Mouse (Mus musculus): ENCODE data around the gene Acsm3.
A peak's percentile ranks its signal among the peaks of the same experiment; 100 is the strongest.
"Not testable (repeated sequence)": the region's sequence is repeated elsewhere in the genome, so short reads cannot be mapped to it uniquely, and the experiment has no call there.

The Acsm3 gene

DNA sequence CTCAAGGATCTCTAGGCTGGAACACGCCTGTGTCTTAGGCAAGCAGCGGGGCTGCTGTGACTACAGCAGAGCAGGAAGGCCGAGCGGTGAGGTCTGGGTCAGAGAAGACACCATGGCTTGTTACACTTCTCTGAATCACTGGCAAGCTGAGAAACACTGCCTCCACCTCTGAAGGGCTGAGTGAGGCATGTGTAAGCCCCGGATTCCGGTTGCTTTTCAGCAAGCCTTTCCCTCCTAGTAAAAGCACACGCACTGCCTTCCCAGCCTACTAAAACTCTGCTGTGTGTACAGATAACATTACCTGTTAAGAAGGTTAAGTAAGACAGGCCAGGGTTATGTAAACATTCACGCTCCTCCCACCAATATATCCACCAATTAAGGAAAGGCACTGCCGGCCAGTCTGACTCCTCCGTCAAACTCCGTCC lies at the start of gene Acsm3:
Gene Acsm3 (plus strand): TSS at position 397 of the 425 bp plus-strand sequence.
- DNase-seq (ENCODE audit: low spot score in 2 of 2) = no peak

DNA sequence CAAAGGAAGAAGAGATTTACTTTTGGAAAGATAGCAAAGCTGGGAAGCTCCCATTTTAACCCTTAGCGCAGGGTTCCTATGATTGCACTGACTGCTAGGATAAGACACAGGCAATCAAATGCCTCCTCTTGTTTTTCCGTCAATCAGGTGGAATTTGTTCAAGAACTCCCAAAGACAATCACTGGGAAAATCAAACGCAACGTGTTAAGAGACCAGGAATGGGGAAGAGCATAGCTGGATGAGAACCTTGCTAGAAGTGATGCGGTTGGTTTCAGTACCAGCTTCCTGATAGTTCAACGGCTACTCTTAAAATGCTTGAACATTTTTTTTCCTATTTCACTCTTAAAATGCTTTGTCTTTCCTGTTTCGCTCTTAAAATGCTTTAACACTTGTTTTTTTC lies 46.6 kb upstream of the Acsm3 start:
- no peak for DNase-seq (ENCODE audit: low spot score in 2 of 2)

DNA sequence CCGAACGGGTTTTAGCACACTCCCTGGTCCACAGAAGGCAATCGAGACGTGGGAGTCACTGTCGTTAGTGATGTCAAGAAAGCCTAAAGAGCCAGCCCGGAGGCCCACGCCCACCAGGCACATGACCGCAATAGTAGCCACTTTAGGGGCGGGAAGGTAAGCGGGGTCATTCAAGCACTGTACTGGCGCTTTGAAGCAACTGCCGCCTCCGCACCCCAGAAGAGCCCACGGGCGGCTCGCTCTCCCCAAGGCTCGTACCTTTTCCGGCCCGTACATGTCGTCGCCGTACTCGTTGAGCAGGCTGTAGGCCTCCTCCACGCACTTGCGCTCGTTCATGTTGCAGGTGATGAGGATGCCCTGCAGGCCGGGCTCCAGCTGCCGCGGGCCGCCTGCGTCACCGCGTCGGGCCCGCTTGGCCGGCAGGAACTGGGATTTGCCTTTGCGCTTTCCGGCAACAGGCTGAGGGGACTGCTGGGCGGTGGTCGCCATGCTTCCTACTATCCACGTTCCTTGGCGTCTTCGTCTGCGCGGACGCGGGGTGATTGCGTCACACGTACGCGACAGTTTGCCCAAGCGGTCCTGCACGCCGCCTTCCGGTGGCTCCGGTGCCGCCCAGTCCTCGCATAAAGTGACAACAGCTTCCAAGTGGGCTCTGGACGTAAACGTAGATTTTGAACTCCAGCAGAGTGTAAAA lies 40.3 kb upstream of the Acsm3 start, which contains the start of gene Thumpd1:
Gene Thumpd1 (minus strand): TSS at position 546 of the 694 bp plus-strand sequence.
- peak; percentile 98 for DNase-seq (ENCODE audit: low spot score in 2 of 2)

DNA sequence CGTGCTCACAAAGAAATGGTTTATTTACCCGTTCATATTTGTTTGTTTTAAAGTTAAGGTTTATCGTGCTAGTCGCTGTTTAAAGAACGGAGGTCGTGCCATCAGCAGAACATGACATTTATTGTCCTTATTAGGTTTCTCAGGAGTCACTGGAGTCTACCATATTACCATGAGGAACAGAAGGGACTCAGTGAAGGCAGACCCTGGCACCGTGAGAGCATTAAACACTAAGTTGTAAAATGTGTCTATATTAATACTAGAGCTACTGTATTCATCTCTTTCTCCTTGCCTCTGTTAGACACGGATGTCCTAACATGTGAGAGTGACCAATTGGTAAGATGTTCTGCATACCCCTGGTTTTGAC lies 39.8 kb upstream of the Acsm3 start:
- DNase-seq (ENCODE audit: low spot score in 2 of 2) = no peak

DNA sequence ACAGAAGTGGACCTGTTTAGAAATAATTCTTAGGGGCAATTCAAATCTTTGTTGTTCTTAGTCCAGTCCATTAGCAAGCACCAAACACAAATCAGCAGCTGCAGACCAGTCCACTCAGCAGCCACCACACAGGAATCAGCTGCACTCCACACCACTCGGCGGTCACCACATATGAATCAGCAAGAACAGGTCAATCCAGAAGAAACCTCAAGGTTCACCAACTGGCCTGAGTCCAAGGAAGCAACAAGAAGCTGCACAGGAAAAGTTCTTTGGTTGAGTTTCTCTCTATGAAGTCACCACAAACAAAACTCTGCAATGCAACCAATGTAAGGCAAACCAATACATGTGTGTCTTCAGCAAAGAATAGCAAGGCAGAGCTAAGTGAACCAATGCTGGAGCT lies 33.1 kb upstream of the Acsm3 start:
- no peak for DNase-seq (ENCODE audit: low spot score in 2 of 2)

DNA sequence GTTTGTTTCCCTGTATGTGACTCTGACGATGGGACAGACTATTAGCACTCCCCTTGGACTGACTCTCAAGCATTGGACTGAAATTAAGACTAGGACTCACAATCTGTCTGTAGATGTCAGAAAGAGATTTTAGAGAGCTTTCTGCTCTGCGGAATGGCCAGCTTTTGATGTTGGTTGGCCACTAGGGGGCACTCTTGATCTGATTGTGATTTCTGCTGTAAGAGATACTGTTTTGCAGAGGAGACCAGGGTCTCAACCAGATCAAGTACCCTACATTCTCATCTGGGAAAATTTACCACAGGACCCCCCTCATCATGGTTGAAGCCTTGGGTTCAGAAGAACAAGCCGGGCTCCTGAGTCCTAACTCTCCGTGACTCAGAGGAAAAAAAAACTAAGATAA lies 29.5 kb upstream of the Acsm3 start:
- DNase-seq (ENCODE audit: low spot score in 2 of 2) = not testable (repeated sequence)

DNA sequence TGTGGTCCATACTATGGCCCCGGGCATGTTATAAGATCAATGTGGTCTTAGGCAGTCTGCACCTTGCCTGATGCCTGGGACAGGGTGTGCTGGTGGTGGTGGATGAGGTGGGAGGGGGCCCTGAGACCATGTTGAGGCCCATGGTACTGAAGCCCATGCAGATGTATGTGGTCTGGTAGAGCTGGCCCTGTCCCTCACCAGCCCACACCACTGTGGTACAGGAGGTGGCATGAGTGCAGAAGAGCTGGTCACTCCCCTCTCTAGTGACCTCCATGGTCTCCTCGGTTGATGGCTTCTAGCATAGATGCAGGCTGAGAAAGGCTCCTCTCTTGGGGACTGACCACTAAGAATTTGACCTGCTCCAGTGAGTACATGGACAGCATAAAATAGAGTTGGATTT lies 21.8 kb upstream of the Acsm3 start:
- DNase-seq (ENCODE audit: low spot score in 2 of 2) = no peak

DNA sequence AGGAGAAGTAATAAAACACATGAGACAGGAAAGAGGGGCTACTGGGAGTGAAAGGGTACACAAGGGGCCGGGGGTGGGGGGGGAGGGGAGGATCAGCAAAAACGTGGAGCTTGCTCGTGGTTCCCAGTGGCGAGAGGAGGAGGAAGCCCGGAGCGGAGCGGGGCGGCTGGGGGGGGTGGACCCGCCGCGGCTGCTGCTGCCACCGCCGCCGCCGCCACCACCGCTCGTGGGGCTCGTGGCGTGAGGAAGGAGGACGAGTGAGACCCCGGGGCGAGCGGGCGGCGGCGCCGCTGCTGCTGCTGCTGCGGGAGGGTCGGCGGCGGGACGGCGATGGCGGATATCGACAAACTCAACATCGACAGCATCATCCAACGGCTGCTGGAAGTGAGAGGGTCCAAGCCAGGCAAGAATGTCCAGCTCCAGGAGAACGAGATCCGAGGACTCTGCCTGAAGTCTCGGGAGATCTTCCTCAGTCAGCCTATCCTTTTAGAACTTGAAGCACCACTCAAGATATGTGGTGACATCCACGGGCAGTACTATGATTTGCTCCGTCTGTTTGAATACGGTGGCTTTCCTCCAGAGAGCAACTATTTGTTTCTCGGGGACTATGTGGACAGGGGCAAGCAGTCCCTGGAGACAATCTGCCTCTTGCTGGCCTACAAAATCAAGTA lies 20.8 kb upstream of the Acsm3 start:
- not testable (repeated sequence) for DNase-seq (ENCODE audit: low spot score in 2 of 2)

DNA sequence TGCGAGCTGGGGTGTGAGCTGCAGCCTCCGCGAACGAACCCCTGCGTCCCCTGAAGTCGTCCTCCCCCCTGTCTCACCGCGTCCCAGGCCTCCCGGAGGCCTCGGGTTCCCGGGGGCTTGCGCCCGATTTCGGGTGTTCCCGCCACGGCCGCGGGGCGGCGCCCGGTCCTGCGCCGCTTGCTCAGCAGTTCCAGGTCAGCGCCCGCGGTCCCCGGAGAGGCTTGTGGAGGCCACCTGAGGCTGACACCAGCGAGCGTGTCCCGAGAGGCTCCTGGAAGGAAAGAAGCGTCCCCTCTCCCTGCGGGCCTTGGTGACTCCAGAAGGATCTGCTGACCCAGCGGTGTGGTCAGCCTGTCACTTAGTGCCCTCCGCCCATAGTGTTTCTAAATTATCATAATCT lies 16.4 kb upstream of the Acsm3 start:
- DNase-seq (ENCODE audit: low spot score in 2 of 2) = no peak

DNA sequence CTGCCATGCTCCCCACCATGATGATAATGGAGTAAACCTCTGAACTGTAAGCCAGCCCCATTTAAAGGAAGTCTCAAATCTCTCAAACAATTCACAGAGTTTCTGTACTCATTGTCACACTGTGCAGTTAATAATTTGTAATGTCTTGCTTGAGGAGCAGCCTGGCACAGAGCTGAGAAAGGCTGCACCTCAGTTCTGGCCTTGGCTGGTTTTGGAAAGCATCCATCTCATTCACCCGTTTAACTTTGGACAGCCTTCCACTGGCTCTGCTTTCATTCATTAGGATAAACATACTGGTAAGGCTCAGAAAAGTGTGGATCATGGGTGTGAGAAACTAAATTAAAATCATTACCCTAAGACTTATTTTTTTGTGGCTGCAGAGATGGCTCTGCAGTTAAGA lies 14.9 kb upstream of the Acsm3 start:
- DNase-seq (ENCODE audit: low spot score in 2 of 2) = no peak

DNA sequence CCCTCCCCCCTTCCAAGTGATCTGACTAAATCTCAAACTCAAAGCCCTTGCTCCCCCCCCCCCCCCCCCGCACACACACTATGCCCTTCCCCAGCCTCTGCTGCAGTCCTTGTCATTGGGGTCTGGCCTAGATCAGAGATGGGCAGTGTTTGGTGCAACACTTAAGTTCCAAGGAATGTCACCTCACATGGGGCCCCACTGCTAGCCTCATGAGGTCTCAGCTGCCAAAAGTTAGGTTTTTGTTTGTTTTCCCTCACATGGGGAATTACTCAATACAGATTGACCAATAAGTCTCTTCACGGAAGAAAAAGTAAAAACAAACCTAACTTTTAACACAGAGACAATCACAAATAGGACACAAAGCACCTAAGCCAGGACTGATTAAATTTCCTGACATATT lies 12.0 kb upstream of the Acsm3 start:
- no peak for DNase-seq (ENCODE audit: low spot score in 2 of 2)

DNA sequence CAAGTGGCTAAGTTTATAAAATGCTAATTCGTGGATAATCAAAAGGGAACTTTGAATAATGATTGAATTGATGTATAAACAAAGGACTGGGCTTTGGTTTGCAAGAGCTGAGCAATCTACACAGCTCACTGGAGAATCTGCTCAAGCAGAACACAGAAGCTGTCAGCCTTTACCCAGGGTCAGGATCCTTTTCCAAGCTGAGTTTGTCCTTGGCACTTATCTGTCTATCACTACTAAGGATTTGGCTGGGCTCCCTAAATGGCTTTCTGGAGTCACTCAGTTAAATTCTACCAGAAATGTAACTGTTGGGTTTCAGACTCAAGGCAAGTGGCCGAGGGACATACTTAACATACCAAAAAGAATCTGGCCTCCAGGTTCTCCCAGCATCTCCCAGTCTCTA lies 10.8 kb upstream of the Acsm3 start:
- DNase-seq (ENCODE audit: low spot score in 2 of 2) = no peak

DNA sequence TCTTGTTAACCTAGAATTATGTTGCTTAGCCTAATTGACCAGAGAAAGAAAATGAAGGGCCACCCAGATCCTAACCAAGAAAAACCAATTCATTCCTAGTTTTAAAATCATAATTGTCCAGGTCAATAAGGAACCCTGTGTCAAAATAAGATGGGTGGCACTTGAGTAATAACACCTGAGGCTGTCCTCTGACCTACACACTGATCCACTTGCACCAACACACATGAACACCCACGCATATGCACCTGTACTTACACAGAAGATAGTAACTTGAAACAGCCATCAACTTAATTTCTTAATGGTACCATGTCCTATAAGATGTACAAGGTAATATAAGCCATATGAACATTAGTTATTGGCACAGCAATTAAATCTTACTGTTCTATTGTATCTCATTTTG lies 7.0 kb upstream of the Acsm3 start:
- no peak for DNase-seq (ENCODE audit: low spot score in 2 of 2)

DNA sequence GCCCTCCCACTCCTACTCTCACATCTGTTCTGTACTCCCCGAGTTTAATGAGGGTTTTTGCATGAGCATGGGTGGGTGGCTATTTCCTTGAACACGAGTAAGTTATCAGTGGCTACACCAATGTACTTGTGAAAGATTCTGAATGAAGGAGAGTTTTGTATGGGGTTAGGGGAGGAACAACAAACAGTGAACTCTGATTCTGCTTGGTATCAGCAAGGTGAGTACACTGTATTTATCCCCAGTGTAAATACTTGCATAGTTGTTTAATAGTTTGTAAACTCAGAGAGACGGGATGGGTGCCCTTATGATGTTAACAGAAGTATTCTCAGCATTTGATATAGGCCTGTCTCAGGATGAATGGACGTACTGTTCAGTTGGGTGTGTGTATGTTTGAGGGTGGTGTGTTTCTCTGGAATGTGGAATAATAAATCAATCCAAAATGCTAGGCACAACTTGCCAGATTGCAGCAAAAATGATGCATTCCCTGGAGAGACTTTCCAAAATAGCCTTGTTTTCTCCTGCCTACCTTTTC lies 1.5 kb downstream of the Acsm3 start:
- DNase-seq (ENCODE audit: low spot score in 2 of 2) = no peak

DNA sequence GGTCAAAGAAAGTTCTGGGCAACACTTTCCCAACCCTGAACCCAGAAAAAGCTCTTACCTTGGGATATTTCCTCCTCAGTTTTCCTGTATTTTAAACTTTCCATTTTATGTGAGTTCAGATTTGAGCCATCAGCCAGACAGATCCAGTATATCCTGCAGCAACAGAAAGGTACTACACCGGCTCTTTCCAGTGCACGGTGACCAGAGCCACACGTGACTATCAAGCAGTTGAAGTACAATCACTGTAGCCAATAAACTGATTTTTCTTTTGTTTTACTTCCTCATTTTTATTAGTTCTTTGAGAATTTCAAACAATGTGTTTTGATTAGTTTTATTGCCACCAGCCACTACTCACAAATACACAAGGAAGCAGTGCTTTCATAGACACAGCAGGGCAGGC lies 3.7 kb downstream of the Acsm3 start:
- no peak for DNase-seq (ENCODE audit: low spot score in 2 of 2)

DNA sequence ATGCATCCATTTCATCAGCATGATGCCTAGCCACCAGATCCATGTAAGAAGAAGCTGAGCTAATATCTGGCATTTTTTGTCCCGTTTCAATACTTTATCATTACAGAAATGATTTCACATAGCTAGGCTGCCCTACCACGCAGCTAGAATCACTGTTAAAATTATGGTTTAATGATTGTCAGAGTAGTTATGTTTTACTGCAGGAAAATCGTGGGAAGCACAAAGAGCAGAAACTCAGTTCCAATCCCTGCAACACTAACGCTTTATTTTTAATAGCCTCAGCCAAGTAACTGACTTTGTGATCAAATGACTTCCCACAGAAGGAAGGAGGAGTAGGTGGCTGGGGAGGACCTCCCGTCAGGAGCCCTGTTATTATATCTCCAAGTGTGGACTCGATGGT lies 6.3 kb downstream of the Acsm3 start:
- no peak for DNase-seq (ENCODE audit: low spot score in 2 of 2)

DNA sequence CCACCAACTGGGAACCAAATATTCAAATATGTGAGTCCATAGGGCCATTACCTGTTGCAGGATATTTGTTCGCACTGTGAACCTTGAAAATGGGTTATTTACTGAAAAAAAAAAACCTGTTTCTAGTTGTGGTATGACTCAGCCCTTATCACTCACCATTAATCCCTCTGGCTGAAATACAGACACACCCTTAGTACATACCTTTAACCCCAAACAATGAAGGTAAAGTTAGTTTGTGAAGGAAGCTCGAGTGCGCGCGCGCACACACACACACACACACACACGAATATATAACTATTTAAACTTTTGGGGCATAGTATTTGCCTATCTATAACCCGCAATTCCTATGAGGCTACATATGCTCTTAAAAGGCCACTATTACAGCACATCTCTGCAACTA lies 9.2 kb downstream of the Acsm3 start:
- DNase-seq (ENCODE audit: low spot score in 2 of 2) = no peak

DNA sequence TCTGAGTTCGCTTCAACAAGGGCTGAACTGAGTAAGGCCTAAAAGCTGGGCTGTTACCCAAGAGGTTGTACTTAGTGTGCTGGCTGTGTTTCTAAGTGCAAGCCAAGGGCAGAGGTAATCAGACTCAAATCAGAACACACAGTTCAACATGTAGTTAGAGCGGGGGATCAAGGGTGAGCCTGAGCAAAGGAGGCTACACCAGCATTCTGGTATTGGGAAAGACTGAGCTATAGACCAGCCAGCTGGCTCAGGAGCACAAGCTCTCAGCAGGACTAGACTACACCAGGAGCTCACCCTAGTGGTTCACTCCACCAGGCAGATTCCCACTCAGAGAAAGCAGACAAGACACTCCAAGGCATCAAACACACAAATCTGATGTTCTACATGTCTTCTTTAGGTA lies 22.7 kb downstream of the Acsm3 start:
- DNase-seq (ENCODE audit: low spot score in 2 of 2) = no peak

DNA sequence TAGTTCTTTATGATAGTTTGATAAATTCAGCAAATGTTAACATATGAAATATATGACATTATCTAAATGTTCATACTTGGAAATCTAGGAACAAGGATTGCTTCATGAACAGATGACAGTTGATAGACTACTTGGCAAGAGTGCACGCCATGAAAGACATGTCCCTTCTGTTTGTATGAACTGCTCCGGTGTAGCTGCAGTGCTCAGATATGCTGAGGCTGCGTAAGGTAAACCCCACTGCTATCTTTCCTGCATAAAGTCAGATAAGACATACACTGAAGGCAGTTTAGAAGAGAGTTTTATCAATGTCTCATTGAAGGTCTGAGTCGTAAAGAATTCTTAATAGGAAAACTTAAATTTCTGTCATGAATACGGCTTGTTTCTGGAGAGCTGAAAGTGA lies 24.2 kb downstream of the Acsm3 start:
- DNase-seq (ENCODE audit: low spot score in 2 of 2) = no peak

DNA sequence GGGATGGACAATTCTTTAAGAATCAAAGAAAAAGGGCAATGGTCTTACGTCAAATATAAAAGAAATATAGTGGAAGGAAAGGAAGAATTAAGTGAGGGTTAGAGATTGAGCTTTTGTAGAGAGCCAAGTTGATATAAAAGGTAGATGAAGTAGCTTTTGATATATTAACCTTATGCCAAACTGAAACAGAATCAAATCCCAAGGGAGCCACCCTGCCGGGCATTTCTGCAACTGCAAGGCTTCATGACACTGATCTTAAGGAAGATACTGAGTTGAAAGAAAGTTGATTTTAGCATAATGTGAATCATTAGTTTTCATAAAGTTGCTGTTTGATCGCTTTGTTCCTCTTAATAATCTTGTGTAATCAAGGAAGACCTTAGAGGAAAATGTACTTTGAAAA lies 28.3 kb downstream of the Acsm3 start:
- no peak for DNase-seq (ENCODE audit: low spot score in 2 of 2)

DNA sequence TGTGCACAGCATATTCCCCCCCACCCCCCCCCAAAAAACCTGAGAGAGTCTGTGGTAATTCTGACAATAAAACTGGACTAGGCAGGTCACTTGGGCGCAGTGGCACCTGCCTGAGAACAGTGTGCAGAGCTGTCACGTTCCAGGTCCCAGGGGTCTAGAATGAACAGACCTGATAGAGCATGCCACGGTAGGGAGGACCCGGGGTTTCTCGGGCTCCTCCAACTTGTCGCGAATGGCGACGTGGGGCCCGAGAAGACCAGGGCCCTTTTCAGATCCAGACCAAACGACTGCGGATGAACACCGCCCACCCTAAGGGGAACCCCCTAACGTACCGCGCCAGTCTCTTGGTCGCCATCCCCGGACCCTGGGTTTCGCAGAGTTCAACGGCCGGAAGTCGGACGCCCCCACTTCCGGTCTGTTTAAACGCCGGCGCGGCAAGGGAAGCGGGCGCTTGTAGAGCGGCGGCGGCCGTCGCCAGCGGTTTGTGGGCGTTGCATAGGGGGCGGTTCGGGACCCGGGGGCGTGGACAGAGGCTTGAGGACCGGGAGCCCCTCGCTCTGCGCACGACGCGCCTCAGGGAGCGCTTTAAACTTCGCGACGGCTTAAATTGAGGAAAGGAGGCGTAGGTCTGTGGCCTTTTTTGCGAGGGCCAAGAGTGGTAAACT lies 33.0 kb downstream of the Acsm3 start, which contains the start of the genes Rexo5 and Eri2:
Gene Rexo5 (plus strand): TSS at position 421 of the 665 bp plus-strand sequence.
Gene Eri2 (minus strand): TSS at position 473 of the 665 bp plus-strand sequence.
- DNase-seq (ENCODE audit: low spot score in 2 of 2) = peak; percentile 70 to 81

DNA sequence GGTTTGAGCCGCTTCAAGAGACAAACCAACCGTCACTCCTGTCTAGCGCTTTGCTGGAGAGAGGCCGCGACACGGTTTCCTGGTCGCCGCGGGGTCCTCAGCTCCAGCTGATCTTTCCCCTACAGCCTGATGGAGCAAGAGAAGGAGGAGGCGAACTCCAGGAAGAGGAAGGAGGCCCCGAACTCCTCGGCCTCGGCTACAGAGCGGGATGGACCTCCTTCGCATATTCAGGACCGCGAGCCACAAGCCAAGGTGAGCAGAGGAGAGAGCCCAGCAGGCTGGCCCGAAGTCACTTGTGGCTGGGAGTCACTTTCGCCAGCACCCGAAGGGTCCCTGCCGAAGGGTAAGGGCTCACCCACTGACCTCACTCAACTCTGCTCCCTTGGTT lies 33.5 kb downstream of the Acsm3 start:
- DNase-seq (ENCODE audit: low spot score in 2 of 2) = no peak

DNA sequence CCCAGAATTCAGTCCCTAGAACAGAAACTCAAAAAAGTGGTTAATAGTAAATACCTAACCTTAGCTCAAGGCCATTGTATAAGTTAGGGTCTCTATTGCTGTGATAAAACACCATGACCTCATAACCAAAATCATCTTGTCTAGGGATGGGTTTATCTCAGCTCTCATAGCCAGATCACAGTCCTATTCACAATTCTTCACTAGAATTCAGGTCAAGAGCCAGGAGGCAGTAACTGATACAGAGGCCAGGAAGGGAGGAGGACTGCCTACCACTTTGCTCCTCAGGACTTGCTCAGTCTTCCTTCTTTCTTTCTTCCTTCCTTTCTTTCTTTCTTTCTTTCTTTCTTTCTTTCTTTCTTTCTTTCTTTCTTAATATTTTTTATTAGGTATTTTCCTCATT lies 34.6 kb downstream of the Acsm3 start:
- no peak for DNase-seq (ENCODE audit: low spot score in 2 of 2)

Measured in right cerebral cortex, adult 2 months (tissue).